Mouse (Mus musculus): ENCODE measurements around the gene Tubg2. TPM values are rescaled to one million over a fixed set of nuclear protein-coding genes. Genes with fewer than 3 reads are reported as not detected.

Gene Tubg2
- polyA plus RNA-seq (2014; fragmentation: Nextera tagmentation; extraction: Ambion mirVana), result 2.7 and 4.1 TPM in 2 replicates

- Histone ChIP-seq H3K27ac (ENCODE audit: low read depth) (peak within 1 kb of the TSS; percentile 32; the same call in 1 of the 2 replicates), H3K4me1 (ENCODE audit: insufficient read depth) (no peaks in the 10 kb centered on the region), H3K27me3 (ENCODE audit: insufficient read depth, low read length) (no peaks in the 10 kb centered on the region), H3K9ac (peak within 1 kb of the TSS; percentile 56), H3K4me3 (ENCODE audit: low read depth, low read length) (peak within 1 kb of the TSS; percentile 40), H3K4me2 (peak within 1 kb of the TSS; percentile 83), H3K36me3 (ENCODE audit: insufficient read depth) (no peaks in the 10 kb centered on the region), H3K9me3 (ENCODE audit: low read depth, low read length) (no peaks in the 10 kb centered on the region)
- ATAC-seq (ENCODE audit: insufficient read depth) (peak; percentile 85), DNase-seq (peak; percentile 84)
- peak; percentile 13; the same call in 1 of the 2 replicates for TF ChIP-seq CTCF (IDR thresholded peaks at IDR 0.05; ENCODE audit: low read depth)
- WGBS, result 2% methylated on average over 36 of the region's 36 CpGs
Observed at GRCm38 (mm10) chr11:101155728-101156371, at the start of gene Tubg2. Gene Tubg2 (plus strand): TSS chr11:101155907.

- H3K4me1 ChIP-seq (ENCODE audit: insufficient read depth), result no peaks in the 10 kb centered on the region
- H3K4me3 ChIP-seq (ENCODE audit: low read depth, low read length), result no peak overlapping the region
- H3K27ac ChIP-seq (ENCODE audit: low read depth), result no peak overlapping the region
- H3K4me2 ChIP-seq, result no peak overlapping the region
- ATAC-seq (ENCODE audit: insufficient read depth) (no peak), DNase-seq (no peak)
- 79% methylated on average over 4 of the region's 4 CpGs for WGBS
- no peaks in the 10 kb centered on the region for H3K27me3 ChIP-seq (ENCODE audit: insufficient read depth, low read length)
- TF ChIP-seq CTCF (IDR thresholded peaks at IDR 0.05; ENCODE audit: low read depth), result no peak
- no peak overlapping the region for H3K9ac ChIP-seq
- H3K36me3 ChIP-seq (ENCODE audit: insufficient read depth), result 0 out of 2 replicates have a peak, but pooled peaks cover 12% of the 10 kb centered on the region
- H3K9me3 ChIP-seq (ENCODE audit: low read depth, low read length), result no peaks in the 10 kb centered on the region
Observed at GRCm38 (mm10) chr11:101109351-101109750, 46.4 kb upstream of the Tubg2 start.

- Histone ChIP-seq H3K27me3 (ENCODE audit: insufficient read depth, low read length) (no peaks in the 10 kb centered on the region), H3K4me3 (ENCODE audit: low read depth, low read length) (no peak overlapping the region), H3K9ac (no peak overlapping the region), H3K4me2 (no peak overlapping the region), H3K9me3 (ENCODE audit: low read depth, low read length) (no peaks in the 10 kb centered on the region), H3K4me1 (ENCODE audit: insufficient read depth) (no peaks in the 10 kb centered on the region), H3K27ac (ENCODE audit: low read depth) (no peak overlapping the region), H3K36me3 (ENCODE audit: insufficient read depth) (peaks cover 15% of the 10 kb centered on the region; the same call in 1 of the 2 replicates)
- no peak for DNase-seq
- TF ChIP-seq CTCF (IDR thresholded peaks at IDR 0.05; ENCODE audit: low read depth), result no peak
- whole genome bisulfite sequencing, result 44% methylated on average over 5 of the region's 5 CpGs
- ATAC-seq (ENCODE audit: insufficient read depth), result no peak
Observed at GRCm38 (mm10) chr11:101110708-101111107, 45.0 kb upstream of the Tubg2 start.

DNA sequence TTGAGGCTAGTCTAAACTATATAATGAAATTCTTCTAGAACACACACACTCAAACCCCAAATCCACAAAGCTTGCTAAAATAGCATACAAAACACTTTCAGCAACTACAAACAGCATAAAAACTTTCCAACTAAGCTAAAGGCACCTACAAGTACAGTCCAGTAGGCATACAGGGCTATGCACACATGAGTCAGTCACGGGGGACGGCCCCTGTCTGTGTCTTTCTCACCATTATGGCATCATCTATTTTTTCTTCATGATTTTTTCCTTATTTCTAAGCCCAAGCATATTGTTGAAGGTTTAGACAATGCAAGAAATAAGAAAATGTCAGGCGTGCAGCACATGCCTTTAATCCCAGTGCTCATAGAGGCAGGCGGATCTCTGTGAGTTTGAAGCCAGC is 44.5 kb upstream of the Tubg2 start:
- H3K27ac ChIP-seq (ENCODE audit: low read depth), result no peak overlapping the region
- no peak overlapping the region for H3K9ac ChIP-seq
- ATAC-seq (ENCODE audit: insufficient read depth) (no peak), DNase-seq (no peak)
- no peaks in the 10 kb centered on the region for H3K27me3 ChIP-seq (ENCODE audit: insufficient read depth, low read length)
- H3K36me3 ChIP-seq (ENCODE audit: insufficient read depth), result peaks cover 12% of the 10 kb centered on the region; the same call in 1 of the 2 replicates
- no peak for TF ChIP-seq CTCF (IDR thresholded peaks at IDR 0.05; ENCODE audit: low read depth)
- H3K4me1 ChIP-seq (ENCODE audit: insufficient read depth), result no peaks in the 10 kb centered on the region
- H3K9me3 ChIP-seq (ENCODE audit: low read depth, low read length), result no peaks in the 10 kb centered on the region
- H3K4me2 ChIP-seq, result no peak overlapping the region
- 88% methylated on average over 4 of the region's 4 CpGs for WGBS
- H3K4me3 ChIP-seq (ENCODE audit: low read depth, low read length), result no peak overlapping the region

DNA sequence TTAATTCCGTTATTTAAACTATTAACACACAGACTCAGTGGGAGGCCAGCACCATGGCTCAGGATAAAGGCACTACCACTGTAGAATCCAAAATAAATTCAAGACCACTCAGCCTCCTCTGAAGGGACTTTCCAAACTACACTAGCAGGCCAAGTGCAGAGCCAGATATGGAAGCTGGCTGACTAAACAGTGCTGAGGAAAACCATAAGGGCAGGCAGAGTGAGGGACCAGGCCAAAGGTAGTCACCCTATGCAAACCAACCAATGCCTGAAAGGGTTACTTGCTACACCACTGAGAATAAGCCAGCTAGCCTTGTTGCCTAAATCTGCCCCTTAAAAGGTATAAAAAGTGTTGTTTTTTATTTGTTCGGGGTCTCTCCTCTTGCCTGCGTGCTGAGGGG is 43.5 kb upstream of the Tubg2 start:
- H3K27me3 ChIP-seq (ENCODE audit: insufficient read depth, low read length), result no peaks in the 10 kb centered on the region
- DNase-seq (no peak), ATAC-seq (ENCODE audit: insufficient read depth) (no peak)
- H3K36me3 ChIP-seq (ENCODE audit: insufficient read depth), result peaks cover 13% of the 10 kb centered on the region; the same call in 1 of the 2 replicates
- H3K9me3 ChIP-seq (ENCODE audit: low read depth, low read length), result no peaks in the 10 kb centered on the region
- no peak overlapping the region for H3K4me2 ChIP-seq
- 98% methylated on average over 3 of the region's 3 CpGs for WGBS
- TF ChIP-seq CTCF (IDR thresholded peaks at IDR 0.05; ENCODE audit: low read depth), result no peak
- H3K4me1 ChIP-seq (ENCODE audit: insufficient read depth), result no peaks in the 10 kb centered on the region
- H3K4me3 ChIP-seq (ENCODE audit: low read depth, low read length), result no peak overlapping the region
- H3K27ac ChIP-seq (ENCODE audit: low read depth), result no peak overlapping the region
- no peak overlapping the region for H3K9ac ChIP-seq

DNA sequence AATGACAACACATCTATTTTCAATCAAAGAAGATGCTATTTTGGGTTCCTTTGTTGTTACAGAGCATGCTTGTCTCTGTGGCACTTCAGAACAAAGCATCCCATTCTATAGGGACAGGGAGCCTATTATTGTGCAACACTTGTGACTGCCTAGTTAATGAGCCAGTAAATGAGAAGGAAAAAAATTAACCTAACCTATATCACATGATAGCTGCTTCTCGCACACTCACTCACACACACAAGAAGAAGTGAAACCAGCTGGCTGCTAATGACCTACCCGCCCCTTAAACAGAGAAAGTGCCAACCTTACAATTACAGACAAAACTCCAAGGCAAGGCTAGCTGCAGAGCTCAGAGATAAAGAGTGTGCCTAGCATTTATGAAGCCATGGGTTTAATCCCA is 40.1 kb upstream of the Tubg2 start:
- Histone ChIP-seq H3K4me2 (no peak overlapping the region), H3K4me3 (ENCODE audit: low read depth, low read length) (no peak overlapping the region), H3K27ac (ENCODE audit: low read depth) (no peak overlapping the region), H3K9me3 (ENCODE audit: low read depth, low read length) (no peaks in the 10 kb centered on the region), H3K9ac (no peak overlapping the region), H3K27me3 (ENCODE audit: insufficient read depth, low read length) (no peaks in the 10 kb centered on the region), H3K4me1 (ENCODE audit: insufficient read depth) (peaks cover 12% of the 10 kb centered on the region), H3K36me3 (ENCODE audit: insufficient read depth) (peaks cover 13% of the 10 kb centered on the region; the same call in 1 of the 2 replicates)
- DNase-seq (no peak), ATAC-seq (ENCODE audit: insufficient read depth) (no peak)
- TF ChIP-seq CTCF (IDR thresholded peaks at IDR 0.05; ENCODE audit: low read depth), result no peak
- 72% methylated on average over 2 of the region's 2 CpGs for WGBS

DNA sequence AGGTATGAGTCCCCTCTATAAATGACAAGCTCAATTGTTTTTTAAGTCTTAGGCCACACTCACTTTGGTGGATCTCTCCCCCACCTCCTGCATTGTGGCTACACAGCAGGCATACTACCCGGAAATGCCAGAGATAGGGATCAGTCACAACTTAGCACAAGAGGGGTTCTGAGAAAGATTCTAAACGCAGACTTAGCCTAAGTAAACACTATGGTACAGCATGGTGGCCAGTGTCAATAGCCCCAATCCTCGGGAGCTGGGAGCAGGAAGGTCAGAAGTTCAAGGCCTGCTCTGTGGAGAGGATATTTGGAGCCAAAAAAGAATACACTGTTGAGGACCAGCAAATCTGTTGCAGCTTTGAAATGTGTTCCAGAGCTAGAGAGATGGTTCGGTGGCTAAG is 37.6 kb upstream of the Tubg2 start:
- H3K27ac ChIP-seq (ENCODE audit: low read depth), result no peak overlapping the region

More for the DNA sequence above, 37.6 kb upstream of the Tubg2 start:
- H3K9me3 ChIP-seq (ENCODE audit: low read depth, low read length), result no peaks in the 10 kb centered on the region
- H3K36me3 ChIP-seq (ENCODE audit: insufficient read depth), result peaks cover 22% of the 10 kb centered on the region
- H3K9ac ChIP-seq, result peak overlapping the region; percentile 85
- peaks cover 16% of the 10 kb centered on the region for H3K4me1 ChIP-seq (ENCODE audit: insufficient read depth)
- ATAC-seq (ENCODE audit: insufficient read depth) (no peak), DNase-seq (no peak)
- peak overlapping the region; percentile 96 for H3K4me2 ChIP-seq
- WGBS, result 26% methylated on average over 4 of the region's 4 CpGs
- TF ChIP-seq CTCF (IDR thresholded peaks at IDR 0.05; ENCODE audit: low read depth), result no peak
- peak overlapping the region; percentile 91 for H3K4me3 ChIP-seq (ENCODE audit: low read depth, low read length)
- H3K27me3 ChIP-seq (ENCODE audit: insufficient read depth, low read length), result no peaks in the 10 kb centered on the region
